Mouse (Mus musculus): Measurements from ENCODE around the gene Iqschfp. TPM values are rescaled to one million over a fixed set of nuclear protein-coding genes. Genes with fewer than 3 reads are reported as not detected.

Iqschfp gene
- polyA plus RNA-seq (2015; fragmentation: Nextera tagmentation; extraction: Ambion mirVana): not detected in 2 replicates

GRCm38 (mm10) chr3:67892026-67892705, at the start of gene Iqschfp, which contains the start of gene Iqcj:
Iqschfp (plus strand) TSS chr3:67892232.
Iqcj (plus strand) TSS chr3:67892220.
- Histone ChIP-seq H3K27ac (ENCODE audit: low read length) (no peak within 1 kb of the TSS), H3K27me3 (replicated peaks; ENCODE audit: insufficient read depth, low read length) (no peaks in the 10 kb centered on the region), H3K4me3 (ENCODE audit: low read depth, low read length) (no peak within 1 kb of the TSS), H3K36me3 (ENCODE audit: insufficient read depth, low read length) (no peaks in the 10 kb centered on the region), H3K4me1 (ENCODE audit: insufficient read depth, low read depth, low read length) (no peaks in the 10 kb centered on the region), H3K9ac (replicated peaks; ENCODE audit: low read depth) (no peak within 1 kb of the TSS), H3K9me3 (ENCODE audit: low read length) (no peaks in the 10 kb centered on the region), H3K4me2 (replicated peaks; ENCODE audit: low read depth, low read length) (no peak within 1 kb of the TSS)
- TF ChIP-seq EP300 (IDR thresholded peaks at IDR 0.05): no peak
- no peak for TF ChIP-seq CTCF (IDR thresholded peaks at IDR 0.05)
- WGBS: 54% methylated on average over 15 of the region's 15 CpGs
- no peak for DNase-seq (ENCODE audit: low spot score)
- no peak for ATAC-seq

GRCm38 (mm10) chr3:67852397-67852796, 39.6 kb upstream of the Iqschfp start:
- no peak overlapping the region for H3K9ac ChIP-seq (replicated peaks; ENCODE audit: low read depth)
- no peaks in the 10 kb centered on the region for H3K4me1 ChIP-seq (ENCODE audit: insufficient read depth, low read depth, low read length)
- ATAC-seq: no peak
- H3K36me3 ChIP-seq (ENCODE audit: insufficient read depth, low read length): no peaks in the 10 kb centered on the region
- no peaks in the 10 kb centered on the region for H3K27me3 ChIP-seq (replicated peaks; ENCODE audit: insufficient read depth, low read length)
- no peak for TF ChIP-seq EP300 (IDR thresholded peaks at IDR 0.05)
- no peak for TF ChIP-seq CTCF (IDR thresholded peaks at IDR 0.05)
- 87% methylated on average over 5 of the region's 5 CpGs for WGBS
- H3K4me2 ChIP-seq (replicated peaks; ENCODE audit: low read depth, low read length): no peak overlapping the region
- H3K27ac ChIP-seq (ENCODE audit: low read length): no peak overlapping the region
- no peak for DNase-seq (ENCODE audit: low spot score)
- no peaks in the 10 kb centered on the region for H3K9me3 ChIP-seq (ENCODE audit: low read length)
- no peak overlapping the region for H3K4me3 ChIP-seq (ENCODE audit: low read depth, low read length)

GRCm38 (mm10) chr3:67861524-67861923, 30.5 kb upstream of the Iqschfp start:
- TF ChIP-seq CTCF (IDR thresholded peaks at IDR 0.05) (no peak), EP300 (IDR thresholded peaks at IDR 0.05) (no peak)
- Histone ChIP-seq H3K4me1 (ENCODE audit: insufficient read depth, low read depth, low read length) (no peaks in the 10 kb centered on the region), H3K27me3 (replicated peaks; ENCODE audit: insufficient read depth, low read length) (no peaks in the 10 kb centered on the region), H3K9ac (replicated peaks; ENCODE audit: low read depth) (no peak overlapping the region), H3K36me3 (ENCODE audit: insufficient read depth, low read length) (no peaks in the 10 kb centered on the region), H3K4me2 (replicated peaks; ENCODE audit: low read depth, low read length) (no peak overlapping the region), H3K9me3 (ENCODE audit: low read length) (no peaks in the 10 kb centered on the region), H3K4me3 (ENCODE audit: low read depth, low read length) (no peak overlapping the region), H3K27ac (ENCODE audit: low read length) (no peak overlapping the region)
- DNase-seq (ENCODE audit: low spot score): no peak
- ATAC-seq: no peak
- WGBS: 80% methylated on average over 3 of the region's 3 CpGs

GRCm38 (mm10) chr3:67867420-67868065, 24.5 kb upstream of the Iqschfp start:
- no peak for DNase-seq (ENCODE audit: low spot score)

GRCm38 (mm10) chr3:67869424-67869823, 22.6 kb upstream of the Iqschfp start:
- H3K27ac ChIP-seq (ENCODE audit: low read length): no peak overlapping the region
- 76% methylated on average over 1 of the region's 1 CpGs for WGBS
- no peaks in the 10 kb centered on the region for H3K36me3 ChIP-seq (ENCODE audit: insufficient read depth, low read length)
- no peak for TF ChIP-seq CTCF (IDR thresholded peaks at IDR 0.05)
- TF ChIP-seq EP300 (IDR thresholded peaks at IDR 0.05): no peak
- H3K27me3 ChIP-seq (replicated peaks; ENCODE audit: insufficient read depth, low read length): no peaks in the 10 kb centered on the region
- no peaks in the 10 kb centered on the region for H3K9me3 ChIP-seq (ENCODE audit: low read length)
- ATAC-seq (no peak), DNase-seq (ENCODE audit: low spot score) (no peak)
- H3K4me3 ChIP-seq (ENCODE audit: low read depth, low read length): no peak overlapping the region
- H3K9ac ChIP-seq (replicated peaks; ENCODE audit: low read depth): no peak overlapping the region
- H3K4me1 ChIP-seq (ENCODE audit: insufficient read depth, low read depth, low read length): no peaks in the 10 kb centered on the region
- no peak overlapping the region for H3K4me2 ChIP-seq (replicated peaks; ENCODE audit: low read depth, low read length)

More at GRCm38 (mm10) chr3:67867420-67868065, 24.5 kb upstream of the Iqschfp start:
- Histone ChIP-seq H3K4me3 (ENCODE audit: low read depth, low read length) (no peak overlapping the region), H3K4me2 (replicated peaks; ENCODE audit: low read depth, low read length) (no peak overlapping the region), H3K4me1 (ENCODE audit: insufficient read depth, low read depth, low read length) (no peaks in the 10 kb centered on the region), H3K27me3 (replicated peaks; ENCODE audit: insufficient read depth, low read length) (no peaks in the 10 kb centered on the region), H3K9me3 (ENCODE audit: low read length) (no peaks in the 10 kb centered on the region), H3K9ac (replicated peaks; ENCODE audit: low read depth) (no peak overlapping the region), H3K27ac (ENCODE audit: low read length) (no peak overlapping the region), H3K36me3 (ENCODE audit: insufficient read depth, low read length) (no peaks in the 10 kb centered on the region)
- no peak for ATAC-seq
- TF ChIP-seq EP300 (IDR thresholded peaks at IDR 0.05) (no peak), CTCF (IDR thresholded peaks at IDR 0.05) (no peak)
- whole genome bisulfite sequencing: 41% methylated on average over 13 of the region's 13 CpGs

- no peak for ATAC-seq
- Histone ChIP-seq H3K27ac (ENCODE audit: low read length) (no peak overlapping the region), H3K9me3 (ENCODE audit: low read length) (no peaks in the 10 kb centered on the region), H3K4me3 (ENCODE audit: low read depth, low read length) (no peak overlapping the region), H3K36me3 (ENCODE audit: insufficient read depth, low read length) (no peaks in the 10 kb centered on the region), H3K4me2 (replicated peaks; ENCODE audit: low read depth, low read length) (no peak overlapping the region), H3K4me1 (ENCODE audit: insufficient read depth, low read depth, low read length) (no peaks in the 10 kb centered on the region), H3K9ac (replicated peaks; ENCODE audit: low read depth) (no peak overlapping the region), H3K27me3 (replicated peaks; ENCODE audit: insufficient read depth, low read length) (no peaks in the 10 kb centered on the region)
- TF ChIP-seq EP300 (IDR thresholded peaks at IDR 0.05): no peak
- TF ChIP-seq CTCF (IDR thresholded peaks at IDR 0.05): no peak
- 43% methylated on average over 4 of the region's 4 CpGs for WGBS
- no peak for DNase-seq (ENCODE audit: low spot score)
Measured at GRCm38 (mm10) chr3:67877253-67877652, 14.8 kb upstream of the Iqschfp start.

Data from lung, postnatal 0 days (tissue).